Mouse (Mus musculus): ENCODE data around the gene Nkain1. TPM values are rescaled to one million over a fixed set of nuclear protein-coding genes. Genes with fewer than 3 reads are reported as not detected.
A peak's percentile ranks its signal among the peaks of the same experiment; 100 is the strongest.

Nkain1 gene
- total RNA-seq (2021) = 1 to 10 TPM; 6.6 to 9.9 TPM
- long read RNA-seq, experiment 1, partial matches to known transcripts = 0 of 2 reads
- long read RNA-seq, experiment 1, other reads (novel, unspliced or antisense) = 0 of 2 reads
- long read RNA-seq, experiment 2 = 0 reads

DNA sequence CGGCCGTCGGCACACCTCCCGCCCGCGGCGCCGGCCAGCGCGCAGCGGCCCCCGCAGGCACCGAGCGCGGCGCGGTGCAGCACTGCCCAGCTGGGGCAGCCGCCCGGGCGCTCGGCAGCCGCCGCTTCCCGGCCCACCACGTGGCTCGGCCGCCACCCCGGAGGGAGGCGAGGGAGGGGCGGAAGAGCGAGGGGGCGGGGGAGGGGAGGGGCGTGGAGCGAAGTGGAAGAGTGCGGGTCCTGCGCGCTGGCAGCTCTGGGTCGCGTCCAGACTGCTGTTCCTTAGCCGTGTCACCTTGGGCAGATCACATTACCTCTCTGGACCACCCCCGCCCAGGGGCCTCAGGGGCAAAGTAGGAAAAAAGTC, at the start of gene Nkain1:
TSS of gene Nkain1 (minus strand) at position 126 of the 366 bp plus-strand sequence.
- peak; percentile 29 to 35 for DNase-seq

DNA sequence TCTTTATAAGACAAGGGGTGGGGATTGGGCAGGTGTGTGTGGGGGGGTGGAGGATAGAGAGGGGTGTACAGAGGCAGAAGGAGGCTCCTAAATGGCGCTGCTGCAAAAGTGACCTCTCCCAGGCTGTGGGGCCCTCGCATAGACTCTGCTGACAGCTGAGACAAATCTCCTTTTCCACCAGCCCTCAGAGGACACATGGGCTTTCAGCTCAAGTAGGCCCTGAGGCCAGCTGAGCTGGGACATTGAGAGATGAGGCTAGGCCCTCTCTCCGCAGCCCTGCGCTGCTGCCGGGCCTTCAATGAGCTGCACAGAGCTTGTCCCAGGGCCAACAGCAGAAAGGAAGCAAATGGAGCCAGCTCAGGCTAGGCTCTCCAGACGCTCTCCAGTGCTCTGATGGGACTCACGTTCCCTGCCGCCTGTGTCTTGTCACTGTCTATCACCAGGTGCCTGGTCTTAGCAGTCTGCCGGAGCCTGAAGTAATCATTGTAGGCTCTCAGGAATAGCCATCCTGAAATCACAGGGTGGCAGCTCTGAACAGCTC, 4.8 kb upstream of the Nkain1 start:
- DNase-seq = no peak

DNA sequence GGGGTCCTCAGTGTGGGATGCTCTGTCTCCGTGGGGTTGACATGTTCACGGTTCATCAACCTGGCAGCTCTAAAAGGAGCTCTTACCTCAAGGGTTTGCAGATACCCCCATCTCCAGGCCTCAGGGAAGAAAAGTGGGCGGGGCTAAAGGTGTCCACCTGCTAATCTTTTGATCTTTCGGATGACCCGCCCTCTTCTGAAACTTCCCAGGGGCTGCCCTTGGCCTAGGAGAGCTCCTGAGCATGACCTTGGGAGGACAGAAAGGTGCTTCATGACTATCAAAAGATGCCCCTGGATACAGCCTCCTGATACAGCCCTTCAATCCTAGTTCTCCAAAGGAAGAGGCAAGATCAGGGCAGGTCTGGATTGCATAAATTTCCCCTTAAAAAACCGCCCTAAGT, 3.1 kb upstream of the Nkain1 start:
- no peak for DNase-seq

DNA sequence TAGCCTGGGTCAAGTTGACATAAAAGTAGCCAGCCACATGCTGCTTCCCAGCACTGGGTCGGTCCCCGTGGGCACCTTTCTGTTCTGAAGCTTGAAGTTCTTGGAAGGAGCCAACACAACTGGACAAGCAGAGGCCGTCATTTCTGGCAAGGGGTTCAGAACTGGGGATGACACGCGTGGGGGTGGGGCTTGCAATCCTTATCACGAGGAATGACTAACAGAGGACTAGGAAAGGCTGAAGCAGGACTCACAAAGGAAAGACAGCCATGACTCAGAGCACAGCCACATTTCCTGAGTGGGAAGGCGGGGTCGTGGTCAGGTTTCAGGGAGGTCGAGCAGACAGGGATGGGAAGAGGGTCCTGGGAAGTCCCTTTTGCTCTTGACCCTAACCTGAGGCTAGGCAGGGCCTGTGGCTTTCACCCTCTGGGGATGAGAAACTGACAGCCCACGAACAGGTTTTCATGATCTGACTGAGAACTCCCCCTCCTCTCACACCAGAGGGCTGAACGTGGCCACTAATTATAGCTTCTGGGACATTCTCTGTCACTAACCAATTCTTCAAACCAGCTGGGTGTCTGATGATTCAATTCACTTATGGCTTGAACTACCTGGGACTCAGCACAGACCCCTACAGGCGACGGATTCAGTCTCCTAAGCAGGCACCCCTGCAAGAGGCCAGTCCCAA, 2.4 kb upstream of the Nkain1 start:
- peak in 1 of 2 experiments; percentile 17 for DNase-seq

DNA sequence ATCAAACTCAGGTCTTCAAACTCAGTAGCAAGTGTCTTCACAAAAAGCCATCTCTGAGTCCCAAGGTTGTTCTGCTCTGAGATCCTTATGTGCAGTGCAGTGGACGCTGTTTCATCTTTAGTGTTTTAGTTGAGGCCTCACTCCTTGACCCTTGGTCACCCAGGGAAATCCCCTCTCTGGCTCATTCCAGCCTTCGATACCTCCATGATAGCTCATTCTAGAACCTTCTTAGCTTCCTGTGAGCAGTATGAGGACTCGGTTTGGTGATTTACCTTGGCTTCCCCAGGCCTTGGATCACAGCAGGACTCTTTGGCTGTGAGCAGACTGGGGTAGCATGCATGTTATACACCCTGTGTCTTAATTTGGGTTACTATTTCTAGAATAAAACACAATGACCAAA, 1.6 kb upstream of the Nkain1 start:
- no peak for DNase-seq

DNA sequence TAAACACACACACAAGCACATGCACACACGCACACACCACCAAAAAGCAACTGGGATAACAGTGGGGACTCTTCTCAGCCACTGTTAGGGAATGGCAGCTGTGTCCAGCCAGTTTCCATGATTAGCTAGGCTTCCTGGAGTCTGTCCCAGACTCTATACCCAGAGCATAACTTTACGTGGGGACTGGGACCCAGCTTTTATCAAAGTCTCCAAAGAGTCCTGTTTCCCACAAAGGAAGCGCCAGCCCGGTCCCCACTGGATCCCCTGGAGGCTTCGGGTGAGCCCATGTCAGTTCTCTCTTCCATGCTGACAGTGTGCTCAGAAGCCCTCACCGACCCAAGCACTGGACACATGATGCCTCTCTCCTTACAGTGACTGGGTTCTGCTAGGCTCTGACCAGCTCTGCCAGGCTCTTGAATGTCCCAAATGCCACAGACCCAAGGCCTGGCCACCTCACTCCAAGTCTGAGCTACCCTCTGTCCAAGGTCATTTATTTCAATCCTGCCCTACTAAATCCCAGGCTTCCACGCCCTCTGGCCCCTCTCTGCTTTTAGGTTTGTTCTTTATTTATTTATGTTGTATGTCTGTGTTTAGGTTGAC, 988 bp upstream of the Nkain1 start:
- DNase-seq = peak; percentile 19 to 34

DNA sequence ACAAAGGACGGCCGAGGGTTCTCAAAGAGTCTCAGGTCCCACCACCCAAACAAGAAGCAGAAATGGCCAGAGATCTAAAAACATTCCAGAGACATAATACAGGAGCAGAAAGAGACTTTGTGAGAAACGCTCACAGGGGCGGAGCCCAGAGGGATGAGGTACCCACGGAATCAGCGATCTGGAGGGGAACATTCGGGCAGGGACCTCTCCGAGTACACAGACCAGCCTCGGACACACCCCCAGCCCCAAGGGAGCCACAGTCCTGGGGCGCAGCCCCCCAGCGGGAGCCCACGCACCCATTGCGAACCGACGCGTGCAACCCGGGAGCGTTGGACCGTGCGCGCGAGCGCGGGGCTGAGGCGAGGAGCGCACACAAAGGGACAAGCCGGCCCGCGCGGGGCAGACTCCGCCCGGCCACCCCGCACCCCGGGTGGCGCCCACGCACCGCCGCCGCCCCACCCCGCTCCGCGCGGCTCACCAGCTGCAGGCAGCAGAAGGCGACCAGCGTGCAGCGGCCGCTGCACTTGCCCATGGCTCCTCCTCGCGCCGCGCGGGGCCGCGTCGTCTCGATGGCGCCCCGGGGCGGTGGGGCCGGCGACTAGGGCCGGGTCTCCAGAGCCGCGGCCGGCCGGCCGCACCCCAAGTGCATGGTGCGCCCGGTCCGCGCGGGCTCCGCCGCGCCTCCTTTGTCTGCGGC, 474 bp downstream of the Nkain1 start:
- DNase-seq = peak in 1 of 2 experiments; percentile 15

DNA sequence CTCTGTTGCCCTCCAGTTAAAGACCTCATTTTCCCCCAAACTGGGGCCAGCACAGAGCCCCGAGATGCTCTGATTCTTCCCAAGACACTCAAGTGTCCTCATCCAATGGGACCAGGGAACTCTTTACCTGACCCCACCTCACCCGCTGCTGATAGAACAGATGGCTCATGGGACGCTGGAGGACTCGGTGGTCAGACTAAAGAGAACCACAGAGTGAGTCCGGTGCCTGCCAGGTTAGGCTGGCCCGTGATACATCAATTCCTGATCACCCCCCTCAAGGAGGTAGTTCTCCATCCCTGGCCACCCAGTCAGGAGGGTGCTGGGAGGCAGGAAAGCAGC, 992 bp downstream of the Nkain1 start:
- no peak for DNase-seq

DNA sequence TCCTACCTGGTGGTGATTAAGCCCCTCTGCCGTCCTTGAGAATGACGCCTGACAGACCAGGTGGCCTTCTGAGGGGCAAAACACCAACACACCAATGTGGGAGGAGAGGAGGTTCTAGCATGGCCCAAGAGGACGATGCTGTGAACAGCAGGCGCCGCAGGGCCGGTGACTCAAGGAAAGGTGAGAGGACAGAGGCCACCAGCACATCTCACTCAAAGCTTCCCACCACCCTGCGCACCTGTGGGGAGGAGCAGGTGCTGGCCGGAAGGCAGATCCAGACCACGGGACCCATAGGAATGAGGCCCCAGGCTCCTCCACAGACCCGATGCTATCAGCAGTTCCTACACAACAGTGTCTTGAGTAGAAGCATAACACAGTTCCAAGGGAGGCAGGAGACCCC, 1.4 kb downstream of the Nkain1 start:
- DNase-seq = no peak

DNA sequence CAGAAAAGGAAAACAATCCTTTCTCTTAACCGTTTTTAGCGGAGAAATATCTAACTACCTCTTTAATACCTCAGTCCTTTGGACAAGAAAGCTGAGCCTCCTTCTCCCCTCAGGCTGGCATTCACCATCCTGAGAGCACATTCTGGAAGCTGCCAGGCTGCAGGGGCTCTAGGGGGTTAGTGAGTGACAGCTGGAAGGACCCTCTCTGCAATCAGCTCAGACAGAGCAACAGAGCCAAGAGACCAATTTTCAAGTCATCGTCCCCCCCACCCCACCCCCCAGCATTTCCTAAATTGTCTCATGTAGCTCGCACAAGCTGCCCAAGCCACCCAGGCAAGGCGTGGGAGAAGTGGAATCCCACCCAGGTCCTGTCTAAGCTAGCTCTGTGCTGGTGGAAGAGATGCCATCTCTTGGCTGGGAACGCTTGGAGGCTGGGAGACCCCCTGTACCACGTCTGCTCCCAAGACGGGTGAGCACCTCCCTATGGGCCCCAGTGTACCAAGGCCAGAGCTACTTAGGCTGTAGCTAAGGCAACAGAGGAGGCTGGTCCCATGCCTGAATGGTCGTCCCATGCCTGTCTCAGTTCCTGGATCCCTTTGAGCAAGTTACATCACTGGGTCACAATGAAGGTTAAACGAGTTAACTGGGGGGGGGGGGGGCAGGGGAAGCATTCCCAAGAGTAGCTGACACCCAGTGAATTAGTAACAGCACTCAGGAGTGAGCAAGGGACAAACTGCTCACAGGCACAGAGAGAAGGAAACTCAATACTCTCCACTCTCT, 2.8 kb downstream of the Nkain1 start:
- DNase-seq = no peak

DNA sequence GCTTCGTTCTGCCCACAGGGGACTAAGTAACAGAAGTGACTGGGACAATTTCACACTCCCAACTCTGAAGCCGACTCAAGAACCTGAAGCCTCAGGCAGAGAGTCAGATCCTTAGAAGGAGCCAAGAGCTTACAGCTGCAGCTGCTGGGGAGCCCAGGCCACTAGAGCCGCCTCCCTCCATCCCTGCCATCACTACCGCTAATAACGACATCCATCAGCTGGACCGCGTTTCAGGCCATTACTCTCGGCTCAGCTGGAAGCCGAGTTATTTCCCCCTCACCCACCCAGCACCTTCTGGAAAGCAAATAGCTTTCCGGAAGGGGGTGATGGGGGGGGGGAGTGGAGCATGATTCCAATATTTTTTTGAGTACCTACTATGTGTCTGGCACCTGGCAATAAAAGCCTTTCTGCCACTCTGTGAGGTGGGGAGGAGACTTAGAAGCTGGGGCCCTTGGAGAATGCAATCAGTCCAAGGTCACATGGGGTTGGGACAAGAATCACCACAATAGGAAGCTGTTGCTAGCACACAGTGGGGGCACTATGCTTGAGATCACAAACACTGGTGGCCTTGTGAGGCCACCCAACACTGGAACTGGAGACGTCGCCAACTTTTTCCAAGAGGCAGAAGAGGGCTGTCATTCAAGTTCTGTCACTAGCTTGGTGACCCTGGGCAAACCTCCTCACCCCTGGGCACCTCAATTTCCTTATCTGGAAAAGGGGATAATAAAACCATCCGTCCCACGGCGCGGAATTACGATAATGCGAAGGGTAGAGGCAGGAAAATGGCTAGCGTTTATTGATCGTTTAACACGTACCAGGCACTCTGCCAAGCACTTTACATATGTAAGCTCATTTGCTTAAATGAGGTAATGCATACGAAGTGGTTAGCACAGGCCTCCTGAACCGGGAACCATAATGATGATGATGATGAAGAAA, 5.7 kb downstream of the Nkain1 start:
- DNase-seq = no peak

DNA sequence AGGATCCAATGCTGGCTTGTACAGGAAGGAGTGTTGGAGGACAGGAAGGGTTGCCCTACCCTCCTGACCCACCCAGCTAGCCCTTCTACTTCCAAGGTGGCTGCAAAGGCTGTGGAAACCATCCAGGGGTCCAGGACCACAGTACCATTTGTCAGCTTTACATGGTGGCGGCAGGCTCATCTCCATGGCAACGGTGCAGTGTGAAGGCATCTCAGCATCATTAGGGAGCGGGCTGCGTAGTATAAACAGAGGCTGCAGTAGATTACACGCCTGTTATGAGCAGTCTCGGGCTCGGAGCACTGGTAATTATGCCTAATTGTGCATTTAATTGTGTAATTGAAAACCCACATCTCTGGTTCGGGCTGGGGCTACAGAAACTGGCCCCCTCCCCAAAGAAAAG, 10.2 kb downstream of the Nkain1 start:
- no peak for DNase-seq

DNA sequence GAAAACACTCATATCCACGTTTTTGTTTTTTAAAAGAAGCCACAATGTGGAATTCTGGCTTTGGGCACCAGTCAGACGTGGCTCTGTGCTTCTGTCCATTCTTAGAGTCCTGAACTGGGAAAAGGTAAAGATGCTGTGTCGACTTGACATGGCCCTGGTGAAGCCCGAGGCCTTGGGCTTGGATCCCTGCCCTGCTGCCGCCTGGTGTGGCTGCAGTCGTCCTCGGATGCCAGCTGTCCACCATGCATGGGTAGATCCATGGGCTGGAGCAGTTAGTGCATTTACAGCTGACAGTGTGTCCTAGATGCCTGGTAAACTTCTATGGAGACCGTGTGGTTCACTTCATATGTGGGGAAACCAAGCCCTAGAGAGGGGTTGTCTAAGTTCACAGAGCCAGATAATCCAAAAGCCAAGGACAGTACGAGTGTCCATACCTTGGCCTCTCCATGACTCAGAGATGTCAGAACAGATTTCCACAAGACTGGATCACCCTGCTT, 10.7 kb downstream of the Nkain1 start:
- DNase-seq = no peak

DNA sequence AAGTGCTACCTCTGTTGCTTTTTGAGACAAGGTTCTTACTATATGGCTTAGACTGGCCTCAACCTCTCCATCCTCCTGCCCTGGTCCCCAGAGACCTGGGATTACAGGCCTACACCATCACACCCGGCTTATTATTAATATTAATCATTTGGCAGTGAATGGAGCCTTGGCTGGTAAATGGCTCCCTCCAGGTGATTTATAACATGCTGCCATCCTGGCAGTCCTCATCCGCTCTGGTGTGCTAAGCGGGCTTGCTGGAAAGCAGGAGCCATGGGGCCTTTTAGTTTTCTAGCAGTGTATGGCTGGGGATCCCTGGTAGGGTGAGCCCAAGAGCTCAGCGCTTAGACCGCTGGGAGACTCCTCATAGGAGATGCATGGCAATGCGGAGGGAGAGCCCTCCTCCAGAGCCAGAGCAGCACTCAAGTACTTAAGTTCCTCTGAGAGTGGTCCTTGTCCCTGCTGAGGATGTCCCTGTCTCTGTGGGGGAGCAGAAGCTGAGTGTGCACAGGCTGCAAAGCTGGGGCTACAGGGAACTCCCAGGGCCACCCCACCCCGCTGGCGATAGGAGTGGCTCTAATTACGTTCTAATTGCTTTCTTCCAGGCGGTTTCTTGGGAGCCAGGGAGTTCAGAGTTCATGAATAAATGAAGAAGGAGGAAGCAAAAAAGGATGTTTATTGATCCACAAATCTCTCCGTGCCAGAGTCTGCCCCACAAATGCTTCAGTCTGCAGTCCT, 13.2 kb downstream of the Nkain1 start:
- DNase-seq = no peak

DNA sequence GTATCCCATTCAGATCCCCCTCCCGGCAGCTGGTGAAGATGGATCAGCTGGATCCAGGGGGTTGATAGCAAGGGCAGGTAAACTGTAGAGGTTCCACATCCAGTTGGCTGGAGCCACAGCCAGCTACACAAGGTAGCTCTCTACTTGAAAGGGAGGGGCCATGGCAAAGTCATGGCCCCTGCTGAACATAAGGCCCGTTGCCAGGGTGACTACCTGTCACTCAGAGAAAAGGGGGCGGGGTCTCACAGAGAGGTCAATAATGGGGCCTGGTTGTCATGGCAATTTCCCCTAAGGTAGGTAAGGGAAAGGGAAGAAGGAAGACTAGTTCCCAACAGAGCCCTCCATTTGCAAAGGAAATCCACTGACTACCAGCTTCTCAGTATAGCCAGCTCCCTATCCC, 14.8 kb downstream of the Nkain1 start:
- no peak for DNase-seq

DNA sequence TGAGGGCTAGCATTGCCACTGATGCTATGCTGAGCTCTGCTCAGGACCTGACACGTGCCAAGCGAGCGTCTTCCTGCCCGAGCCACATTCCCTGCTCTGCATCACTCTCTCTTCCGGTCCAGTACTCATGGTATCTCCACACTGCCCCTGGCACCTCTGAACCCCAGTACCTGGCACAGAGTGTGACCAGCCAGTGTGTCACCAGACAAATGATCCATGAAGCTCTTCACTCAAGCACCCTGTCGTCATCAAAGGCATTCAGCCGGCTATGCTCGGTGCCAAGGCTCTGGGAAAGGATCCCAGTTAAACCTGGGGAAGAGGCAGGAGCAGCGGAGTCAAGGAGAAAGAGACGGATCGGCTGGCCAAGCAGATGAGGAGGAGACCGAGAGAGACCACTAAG, 16.1 kb downstream of the Nkain1 start:
- DNase-seq = peak; percentile 76 to 85

DNA sequence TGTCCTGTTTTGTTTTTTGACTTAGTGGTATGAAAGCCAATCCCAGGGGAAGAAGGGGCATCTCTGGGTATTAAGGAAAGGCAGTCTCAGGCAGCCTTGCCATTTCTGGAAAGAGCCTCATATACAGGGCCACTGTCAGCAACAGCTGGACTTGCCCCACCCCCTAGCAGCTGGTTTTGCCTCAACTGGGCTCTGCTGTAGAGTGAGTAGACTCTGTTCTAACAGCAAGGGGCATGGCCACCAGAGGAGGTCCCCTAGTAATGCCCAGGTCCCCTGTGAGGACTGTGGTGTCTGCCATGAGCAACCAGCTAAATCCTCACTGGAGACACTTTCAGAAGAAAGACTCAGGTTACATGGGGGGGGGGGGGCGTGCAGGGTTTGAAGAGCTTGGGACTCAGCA, 17.0 kb downstream of the Nkain1 start:
- no peak for DNase-seq

DNA sequence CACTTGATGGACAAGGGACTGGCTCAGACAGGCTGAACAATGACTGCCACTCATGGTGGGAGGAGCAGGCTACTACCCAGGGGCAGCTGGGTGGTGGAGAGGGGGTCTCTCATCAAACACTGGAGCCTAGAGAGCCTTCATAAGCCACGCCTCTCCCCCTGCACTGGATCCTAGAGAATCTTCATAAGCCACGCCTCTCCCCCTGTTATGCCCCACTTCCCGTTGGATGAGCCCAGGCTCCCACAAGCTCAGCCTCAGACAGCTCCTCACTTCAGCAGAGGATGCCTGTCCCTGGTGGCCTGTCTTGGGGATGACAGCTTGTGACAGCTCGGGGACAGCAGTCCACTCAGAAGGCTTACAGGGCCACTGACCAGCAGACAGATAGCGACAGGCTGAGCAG, 17.7 kb downstream of the Nkain1 start:
- DNase-seq = no peak

DNA sequence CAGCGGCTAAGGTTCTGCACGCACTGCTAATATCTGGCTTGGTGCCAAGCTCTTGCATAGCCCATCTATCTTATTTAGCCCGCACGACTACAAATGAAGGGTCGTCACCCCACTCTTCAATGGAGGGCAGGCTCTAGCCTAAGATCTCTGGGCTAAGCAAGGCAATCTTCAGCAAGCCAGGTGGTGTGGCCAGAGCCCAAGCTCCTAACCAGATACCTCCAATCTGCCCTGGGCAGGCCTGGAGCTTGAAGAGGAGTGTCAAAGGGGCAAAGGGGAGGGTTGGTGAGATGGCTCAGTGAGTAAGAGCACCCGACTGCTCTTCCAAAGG, 20.9 kb downstream of the Nkain1 start:
- DNase-seq = no peak

DNA sequence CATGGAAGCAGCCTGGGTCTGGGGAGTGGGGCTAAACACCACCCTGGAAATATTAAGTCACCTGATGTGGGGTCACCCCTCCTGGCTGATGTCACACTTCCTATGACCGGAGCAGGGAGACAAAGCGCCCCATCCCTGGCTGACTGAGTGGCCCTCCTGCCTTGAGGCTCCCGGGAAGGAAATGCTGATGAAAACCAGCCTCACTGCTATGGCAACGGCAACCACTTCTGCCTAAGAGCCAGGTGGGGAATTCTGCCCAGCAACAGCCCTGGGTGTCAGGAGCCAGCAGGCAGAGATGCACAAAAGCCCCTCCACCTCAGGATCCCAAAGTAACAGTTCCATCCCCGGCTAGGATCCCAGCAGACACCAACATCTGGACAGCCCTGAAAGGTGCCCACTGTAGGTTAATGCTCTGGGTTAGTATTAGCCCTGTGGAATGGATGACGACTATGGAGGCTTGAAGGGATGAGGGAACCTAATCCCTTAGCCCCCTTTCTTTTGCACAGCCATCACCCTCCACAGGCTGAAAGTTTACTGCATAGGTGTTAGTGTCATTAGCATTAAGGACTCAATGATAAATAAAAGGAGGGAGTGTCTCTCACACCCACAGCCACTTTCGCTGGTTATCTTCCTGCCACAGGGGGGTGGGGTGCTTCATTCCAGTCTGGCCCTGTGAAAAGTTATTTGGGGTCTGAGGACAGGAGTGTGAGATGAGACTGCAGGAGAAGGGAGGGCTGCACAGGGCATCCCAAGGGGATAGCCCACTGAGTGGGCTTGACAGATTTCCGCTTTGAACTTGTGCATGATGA, 21.5 kb downstream of the Nkain1 start:
- no peak for DNase-seq

Measured in heart, adult 18-20 months (tissue).